Mouse (Mus musculus): ENCODE measurements at regions not wholly inside any gene's neighbourhood (a gene's known extent, or its start where the extent isn't known, plus 50 kb on each side); places are given as distances from the start of the nearest gene placed in this dataset.

DNA sequence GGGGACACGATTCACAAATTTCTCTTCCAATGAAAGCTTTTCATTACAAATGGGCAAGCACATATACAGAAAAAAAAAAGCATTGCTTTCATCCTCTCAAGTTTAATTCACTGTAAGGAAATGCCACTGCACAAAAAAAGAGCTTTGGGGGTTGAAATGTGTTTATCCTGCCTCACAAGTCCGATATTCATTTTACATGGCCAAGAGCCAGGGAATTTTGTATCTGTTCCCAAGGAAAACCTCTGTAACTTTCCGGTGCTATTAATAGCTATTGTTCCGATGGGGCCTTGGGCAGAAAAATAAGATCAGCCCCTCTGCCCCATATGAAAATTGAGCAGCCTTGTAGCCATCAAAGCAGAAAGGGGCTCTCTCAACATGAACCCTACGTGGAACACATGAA is 465.9 kb upstream of the Mki67 start:
- peak in 1 of 2 experiments; percentile 12 for DNase-seq

DNA sequence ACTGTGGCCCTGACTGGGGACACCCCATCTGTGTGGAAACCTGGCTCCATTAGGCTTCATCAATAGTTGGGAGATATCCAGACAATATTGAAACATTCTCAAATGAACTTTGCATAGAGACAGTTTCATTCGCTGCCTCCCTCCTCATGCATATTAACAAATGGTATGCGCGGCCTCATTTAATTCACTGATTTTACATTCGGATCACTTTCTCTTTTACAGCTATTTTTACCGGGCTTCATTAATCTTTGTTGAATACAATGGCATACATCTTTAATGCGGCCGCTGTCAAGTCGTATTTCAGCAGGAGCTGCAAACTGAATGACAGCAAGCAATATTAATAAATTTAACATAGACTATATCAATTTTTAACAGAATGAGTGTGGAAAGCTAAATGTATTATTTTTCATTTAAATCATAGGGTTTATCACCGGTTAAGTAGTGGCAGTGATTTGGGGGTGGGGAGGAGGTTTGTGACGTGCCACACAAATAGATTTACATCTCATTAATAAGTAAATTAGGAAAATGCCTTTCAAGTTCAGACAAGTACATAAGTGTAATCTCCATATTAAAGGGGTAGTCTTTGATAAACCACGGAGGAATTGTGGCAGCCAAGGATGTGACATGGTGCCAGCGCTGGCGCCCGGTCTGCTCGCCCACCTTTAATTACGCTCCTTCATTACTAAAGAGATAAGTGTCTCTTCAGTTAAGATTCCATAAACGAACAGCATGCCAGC is 480.4 kb upstream of the Mki67 start:
- no peak for DNase-seq

DNA sequence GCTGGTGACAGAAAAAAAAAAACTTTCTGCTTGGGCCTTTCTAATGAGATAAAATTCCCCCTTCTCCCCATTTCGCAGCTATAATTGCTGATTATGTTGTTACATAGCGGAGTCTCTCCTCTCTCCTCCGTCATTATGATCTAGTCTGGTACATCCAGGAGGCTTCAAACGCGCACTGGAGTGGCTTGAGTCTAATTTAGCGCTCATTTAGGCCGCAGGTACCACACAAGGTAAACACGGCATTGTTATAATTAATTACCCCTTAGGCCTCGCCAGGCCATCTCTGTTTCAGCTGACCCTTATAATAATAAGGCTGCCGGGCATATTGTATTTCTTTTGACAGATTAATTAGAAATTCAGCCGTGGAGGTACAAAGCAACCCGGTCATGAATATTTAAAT is 492.7 kb upstream of the Mki67 start:
- DNase-seq = no peak

DNA sequence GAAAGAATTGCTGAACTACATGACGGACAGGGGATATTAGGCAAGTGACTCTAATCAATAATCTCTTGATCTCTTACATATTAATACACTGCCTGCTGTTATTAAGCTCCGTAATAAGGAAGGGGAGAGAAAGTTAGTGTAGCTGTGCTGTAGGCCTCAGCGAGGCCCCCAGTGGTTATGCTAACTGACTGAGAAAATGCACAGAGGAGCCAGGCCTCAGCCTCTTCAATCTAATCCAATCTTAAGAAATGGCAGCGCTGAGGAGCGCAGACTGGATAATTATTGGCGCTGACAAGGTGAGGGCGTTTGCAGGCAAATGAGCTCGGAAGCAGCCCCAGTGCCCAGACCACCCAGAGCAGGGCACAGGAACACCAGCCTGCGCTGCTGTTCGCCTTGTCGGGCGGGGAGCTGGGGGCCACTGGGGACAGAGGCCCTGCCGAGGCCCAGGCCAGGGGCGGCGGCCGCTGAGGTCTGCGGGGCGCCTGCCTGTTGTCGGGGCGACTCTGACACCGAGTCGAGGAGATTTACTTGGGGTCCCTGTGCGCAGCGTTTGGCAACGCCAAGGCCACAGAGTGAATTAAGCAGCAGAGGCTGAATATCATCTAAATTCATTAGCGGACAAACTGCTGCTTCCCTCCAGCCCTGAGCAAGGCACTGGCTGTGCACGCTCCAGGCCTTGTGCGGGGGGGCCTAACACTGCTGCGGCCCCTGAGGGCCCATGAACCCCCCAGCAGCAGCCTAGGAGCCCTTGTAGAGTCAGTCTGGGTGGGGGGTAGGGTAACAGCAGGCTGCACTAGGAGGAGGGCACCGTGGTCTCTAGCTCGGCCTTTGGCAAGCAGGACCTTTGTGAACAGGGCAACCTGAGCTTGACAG is 493.4 kb upstream of the Mki67 start:
- DNase-seq = no peak

DNA sequence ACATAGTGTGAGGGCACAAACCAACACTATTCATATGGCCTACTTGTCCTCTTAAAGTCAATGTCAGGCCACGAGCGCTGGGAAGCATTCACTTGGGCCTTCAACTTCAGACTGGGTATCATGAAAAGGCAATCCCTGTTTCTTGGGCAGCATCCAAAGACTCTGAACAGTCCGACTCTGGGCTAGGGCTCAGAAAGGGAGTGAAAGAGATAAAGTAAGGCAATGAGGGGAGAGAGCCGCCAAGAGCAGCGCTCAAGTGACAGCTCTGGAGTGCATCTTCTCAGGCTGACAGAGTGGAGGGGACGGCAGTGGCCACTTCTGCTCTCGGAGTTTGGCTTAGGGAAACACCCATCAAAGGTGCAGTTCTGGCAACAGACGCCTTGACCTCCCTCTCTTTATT is 496.3 kb upstream of the Mki67 start:
- peak in 1 of 2 experiments; percentile 8 for DNase-seq

DNA sequence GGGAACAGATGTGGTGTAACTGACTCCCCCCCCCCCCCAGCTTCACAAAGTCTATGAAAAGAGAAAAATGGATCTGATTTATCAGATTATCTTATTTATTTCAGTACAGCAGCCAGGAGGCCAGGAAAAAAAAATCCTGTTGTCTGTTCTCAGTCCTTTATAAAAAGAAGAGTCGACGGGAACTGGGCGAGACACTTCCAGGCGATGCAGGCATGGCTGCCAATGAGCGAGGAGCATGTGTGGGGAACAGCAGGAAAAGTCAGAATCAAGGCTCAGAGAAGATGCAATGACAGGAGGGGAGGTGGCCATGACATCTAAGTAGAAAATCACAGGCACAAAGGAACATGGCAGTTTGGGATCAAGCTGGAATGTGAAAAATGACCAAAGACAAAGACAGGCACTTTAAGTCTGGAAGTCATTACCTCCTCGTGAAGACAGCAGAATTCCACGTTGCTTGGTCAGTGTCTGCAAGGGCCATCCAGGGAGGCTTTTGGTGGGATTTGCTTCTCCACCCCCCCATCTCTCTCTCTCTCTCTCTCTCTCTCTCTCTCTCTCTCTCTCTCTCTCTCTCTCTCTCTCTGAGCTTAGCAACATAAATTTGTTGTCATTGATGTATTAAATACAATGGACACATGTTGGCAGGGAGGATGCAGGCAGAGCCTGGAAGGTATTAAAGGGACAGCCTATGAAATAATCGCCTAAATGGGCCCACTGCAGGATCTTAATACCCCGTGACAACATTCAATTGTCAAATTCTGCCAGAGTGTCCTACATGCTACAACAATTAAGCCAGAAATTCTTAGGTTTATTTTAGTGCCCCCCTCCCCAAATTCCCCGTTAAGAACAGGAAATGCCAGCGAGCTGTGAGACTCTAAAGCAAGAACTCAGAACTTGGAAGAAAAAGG is 497.1 kb upstream of the Mki67 start:
- no peak for DNase-seq

DNA sequence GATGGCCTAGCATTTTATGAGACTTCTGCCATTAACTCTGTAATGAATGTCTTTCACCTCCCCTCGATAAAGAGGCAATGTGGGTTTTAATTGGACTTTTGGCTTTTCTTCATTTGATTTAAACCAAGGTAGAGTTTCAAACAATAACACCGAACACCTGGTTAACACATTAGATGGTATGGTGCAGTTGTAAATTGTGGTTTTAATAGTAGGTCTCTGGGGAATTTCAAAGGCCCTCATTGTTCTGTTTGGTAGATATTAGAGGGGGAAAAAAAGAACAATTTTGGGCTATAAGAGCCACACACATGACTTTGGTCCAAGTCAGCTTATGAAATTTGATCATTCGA is 497.8 kb upstream of the Mki67 start:
- DNase-seq = no peak

DNA sequence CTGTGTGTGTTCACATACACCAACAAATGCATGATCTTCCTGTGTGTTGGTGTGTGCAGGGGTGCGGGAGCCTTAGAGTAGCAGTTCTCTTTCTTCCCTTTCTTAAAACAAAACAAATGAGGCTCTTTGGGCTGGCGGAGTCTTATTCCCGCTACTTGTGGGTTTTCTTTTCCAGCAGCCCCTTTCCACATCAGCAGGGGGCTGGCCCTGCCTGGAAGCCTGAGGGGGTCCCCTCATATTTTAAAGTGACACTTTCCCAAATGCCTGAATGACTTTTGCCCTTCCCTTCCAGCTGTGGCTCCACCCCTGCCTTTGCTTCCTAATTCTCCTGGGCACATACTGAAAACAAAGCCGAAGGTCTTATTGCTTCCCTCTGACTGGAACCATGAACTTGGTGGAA is 498.3 kb upstream of the Mki67 start:
- no peak for DNase-seq

DNA sequence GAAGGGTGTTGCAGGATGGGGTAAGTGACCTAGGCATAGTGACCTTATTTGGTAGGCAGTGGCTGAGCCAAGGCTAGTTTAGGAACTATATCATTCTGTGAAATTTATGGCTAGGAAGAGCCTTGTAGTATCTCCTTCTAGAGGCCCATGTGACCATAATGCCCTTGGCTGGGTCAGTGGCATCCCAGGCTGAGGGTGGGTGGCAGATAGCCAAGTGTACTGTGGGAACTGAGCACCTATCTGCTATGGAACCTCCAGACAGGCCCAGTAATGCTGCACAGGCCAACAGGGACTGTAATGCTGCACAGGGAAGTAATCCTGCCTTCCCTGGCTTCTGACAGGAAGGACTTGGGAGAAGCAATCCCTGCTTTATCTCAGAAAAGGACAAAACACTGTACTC is 500.6 kb upstream of the Mki67 start:
- peak; percentile 72 to 77 for DNase-seq

DNA sequence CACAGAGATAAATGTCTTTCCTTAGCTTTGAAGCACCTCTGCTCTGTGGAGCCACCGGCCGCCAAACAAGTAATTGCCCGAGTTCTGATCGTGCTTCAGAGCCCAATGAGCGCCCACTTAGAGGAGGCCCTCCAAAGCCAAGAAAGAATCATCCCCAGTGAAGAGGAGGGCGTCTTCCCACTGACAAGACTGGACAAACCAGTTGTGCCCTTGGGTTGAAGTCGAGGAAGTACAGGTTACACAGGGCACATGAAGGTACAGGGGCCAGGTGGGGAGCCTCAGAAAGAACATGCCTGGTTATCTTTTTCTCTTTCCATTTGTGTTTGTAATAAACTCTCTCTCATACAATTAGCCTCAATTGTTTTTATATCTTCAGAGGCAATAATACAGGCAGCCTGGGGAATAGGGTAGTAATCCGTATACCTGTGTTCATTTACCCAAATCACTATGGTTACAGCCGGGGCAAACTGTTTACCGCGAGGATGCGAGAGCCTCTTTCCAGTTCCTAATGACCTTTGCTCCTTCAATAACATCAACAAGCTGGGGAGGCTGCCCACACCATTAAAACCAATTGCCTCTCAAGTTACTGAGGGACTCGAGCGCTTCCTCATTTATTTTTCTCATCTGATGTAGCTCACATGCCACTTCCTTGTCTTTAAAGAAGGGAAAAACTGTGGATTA is 503.5 kb upstream of the Mki67 start:
- DNase-seq = no peak

DNA sequence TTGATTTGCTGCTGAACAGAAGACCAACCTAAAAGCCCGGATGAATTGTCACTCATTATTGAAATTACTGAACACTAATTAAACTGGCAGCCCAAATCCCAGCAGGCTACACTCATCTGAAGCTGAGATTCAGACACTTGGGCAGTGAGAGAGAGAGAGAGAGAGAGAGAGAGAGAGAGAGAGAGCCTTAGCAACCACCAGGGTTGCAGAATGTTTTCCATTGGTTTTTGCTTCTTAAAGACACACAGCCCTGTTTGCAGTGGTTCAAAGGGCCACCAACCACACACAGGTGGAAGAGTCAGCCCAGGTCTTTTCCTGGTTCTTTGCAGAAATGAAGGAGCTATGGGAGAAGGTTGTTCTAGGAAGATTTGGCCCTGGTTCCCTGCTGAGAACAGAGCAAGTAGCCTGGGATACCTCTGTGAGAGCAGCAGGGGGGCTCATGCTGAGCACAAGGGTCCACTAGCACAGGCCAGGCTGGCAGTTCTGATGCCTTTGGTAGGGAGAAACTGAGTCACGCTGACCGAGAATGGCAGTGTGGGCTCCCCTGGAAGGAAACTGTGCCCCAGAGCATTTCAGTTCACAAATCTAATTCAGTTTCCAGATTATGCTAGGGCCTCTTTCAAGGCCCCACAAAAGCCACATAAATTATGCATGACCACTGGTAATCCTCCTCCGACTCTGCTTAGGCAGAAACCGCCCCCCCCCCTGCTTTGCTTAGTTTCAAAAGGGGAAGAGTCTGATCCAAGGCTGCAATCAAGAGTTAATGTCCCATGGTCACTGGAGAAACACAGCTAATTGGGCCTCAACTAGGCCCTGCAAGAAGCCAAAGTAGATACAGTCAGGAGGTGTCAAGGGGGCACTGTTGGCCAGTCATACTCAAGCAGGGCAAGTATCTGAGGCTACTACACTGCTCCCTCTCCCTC is 504.3 kb upstream of the Mki67 start:
- no peak for DNase-seq

DNA sequence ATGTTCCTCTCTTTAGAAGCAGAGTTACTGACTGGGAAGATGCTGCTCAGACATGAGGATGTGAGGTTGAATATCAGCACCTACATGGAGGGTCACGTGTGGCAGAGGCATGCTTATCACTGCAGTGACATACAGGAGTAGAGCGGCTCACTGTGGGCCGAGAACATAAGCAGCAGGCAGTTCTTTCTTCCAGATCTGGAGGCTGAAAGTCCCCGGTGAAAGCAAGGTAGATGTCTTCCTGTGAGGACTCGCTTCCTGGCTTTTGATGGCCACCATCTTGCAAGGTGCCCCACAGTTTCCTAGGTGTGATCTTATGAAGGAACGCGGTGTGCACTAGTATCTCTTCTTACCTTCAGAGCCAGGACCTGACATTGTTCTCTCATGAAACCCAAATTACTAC is 505.5 kb upstream of the Mki67 start:
- no peak for DNase-seq

DNA sequence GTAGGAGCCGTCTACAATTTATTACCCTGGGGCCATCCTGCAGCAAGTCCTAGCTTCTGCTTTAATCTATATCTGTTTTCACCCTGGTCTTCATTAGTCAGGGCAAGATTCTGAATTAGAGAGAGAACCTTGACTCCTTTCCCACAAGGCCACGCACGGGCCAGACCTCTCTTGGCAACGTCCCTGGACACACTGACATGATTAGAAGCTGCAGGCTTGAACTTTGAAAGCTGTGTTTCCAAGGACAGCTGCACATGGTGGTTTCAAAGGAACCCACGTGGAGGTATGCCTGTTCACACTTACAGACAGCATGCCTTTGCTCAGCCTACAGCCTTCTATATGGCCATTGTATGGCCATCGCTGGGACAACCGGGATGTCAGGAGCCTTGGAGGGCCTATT is 509.9 kb upstream of the Mki67 start:
- peak; percentile 70 to 79 for DNase-seq

DNA sequence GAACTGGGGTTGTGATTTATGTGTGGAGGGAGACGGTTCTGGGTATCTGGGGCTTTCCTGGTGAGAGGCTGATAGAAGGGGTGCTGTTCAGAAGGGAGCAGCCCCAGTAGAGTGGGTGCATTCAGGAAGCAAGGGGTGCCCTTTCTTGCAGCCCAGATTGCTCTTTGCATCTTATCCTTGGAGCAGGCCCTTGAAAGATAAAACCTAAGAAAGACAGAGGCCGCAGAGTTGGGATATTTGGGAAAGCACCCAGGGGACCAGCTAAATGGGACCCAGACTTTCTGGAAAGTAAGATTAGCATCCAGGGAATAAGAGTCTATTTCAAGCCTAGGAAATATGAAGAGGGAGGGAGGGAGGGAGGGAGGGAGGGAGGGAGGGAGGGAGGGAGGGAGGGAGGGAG is 512.2 kb upstream of the Mki67 start:
- DNase-seq = no peak

DNA sequence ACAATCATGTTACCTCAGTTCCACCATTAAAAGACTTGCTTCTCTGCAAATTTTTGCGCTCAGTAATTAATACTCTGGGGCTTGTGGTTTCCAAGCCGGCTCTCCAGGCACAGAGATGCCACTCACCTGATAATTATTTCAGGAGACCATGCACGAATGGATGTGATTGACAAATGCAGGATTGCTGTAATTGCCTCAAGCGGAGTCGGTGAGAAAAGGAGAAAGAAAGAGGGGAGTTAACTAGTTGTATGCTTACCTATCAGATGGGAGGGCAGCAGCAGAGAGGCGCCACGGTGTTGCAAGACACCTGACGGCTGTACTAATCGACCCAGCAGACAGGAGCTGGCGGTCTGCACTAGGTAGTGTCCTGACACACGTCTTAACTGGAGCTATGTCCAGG is 513.4 kb upstream of the Mki67 start:
- no peak for DNase-seq

DNA sequence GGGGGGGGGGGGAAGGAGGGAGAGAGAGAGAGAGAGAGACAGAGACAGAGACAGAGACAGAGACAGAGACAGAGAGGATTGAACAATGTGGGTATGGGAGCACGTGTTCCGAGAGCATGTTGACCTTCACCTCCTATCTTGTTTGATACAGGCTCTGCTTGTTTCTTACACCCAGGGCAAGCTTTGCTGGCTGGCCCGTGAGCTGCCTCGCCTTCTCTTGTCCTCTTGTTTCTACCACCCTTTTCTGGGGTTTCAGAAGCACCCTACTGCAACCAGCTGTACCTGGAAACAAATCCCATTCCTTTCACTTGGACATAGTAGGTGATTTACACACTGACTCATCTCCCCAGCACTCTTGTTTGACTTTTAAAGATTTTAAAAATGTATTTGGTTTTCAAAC is 516.0 kb upstream of the Mki67 start:
- DNase-seq = no peak

DNA sequence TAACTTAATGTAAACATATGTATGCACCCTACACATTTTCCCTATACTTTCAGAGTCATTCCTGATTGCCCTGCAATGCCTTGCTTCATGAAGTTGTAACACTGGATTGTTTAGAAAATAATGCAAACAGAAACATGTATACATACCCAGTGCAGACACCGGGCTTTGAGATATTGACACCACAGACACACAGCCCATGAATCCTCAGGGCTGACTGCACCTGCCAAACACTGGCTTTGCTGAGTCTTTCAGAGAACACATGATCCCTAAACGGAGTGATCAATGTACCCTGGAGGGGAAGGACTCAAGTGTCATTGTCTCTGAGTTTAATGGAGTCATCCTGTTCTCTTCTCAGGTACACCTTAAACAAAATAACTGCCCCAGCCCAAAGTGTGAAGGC is 519.4 kb upstream of the Mki67 start:
- no peak for DNase-seq

DNA sequence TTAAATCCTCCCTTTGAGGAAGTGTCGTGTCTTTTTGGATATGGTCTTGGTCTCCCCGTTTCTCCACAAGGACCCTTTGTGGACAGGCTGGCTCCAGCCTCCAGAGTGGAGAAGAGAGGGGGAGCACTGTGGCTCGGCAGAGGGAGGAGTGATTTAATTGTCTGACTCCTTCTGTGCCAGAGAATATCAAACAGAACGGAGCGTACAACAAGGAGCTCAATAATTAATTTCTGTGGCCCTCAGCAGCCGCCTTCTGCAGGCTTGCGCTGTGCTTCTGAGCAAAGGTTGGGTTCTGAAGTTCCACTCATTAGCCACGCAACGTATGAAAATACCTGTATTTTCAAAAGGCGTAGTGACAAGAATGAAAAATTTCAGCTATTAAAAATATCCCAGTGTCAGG is 520.2 kb upstream of the Mki67 start:
- DNase-seq = no peak

DNA sequence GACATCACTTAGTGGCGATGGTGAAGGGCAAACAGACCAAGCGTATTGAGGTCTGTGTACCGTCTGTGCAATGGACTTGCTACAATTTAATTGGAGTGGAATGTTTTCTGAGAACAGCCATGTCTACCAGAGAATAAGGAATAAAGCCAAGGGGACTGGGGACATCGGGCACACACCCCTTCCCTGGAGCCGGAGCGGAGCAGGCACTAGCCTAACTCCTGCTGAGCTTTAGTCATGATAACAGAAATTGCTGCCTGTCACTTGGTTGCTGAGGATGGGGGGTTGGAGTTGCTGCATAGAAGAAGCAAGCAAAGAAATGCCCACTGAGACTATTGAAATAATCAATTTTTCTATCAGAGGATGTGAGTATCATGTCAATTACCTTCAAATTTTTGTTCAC is 549.5 kb upstream of the Mki67 start:
- no peak for DNase-seq

DNA sequence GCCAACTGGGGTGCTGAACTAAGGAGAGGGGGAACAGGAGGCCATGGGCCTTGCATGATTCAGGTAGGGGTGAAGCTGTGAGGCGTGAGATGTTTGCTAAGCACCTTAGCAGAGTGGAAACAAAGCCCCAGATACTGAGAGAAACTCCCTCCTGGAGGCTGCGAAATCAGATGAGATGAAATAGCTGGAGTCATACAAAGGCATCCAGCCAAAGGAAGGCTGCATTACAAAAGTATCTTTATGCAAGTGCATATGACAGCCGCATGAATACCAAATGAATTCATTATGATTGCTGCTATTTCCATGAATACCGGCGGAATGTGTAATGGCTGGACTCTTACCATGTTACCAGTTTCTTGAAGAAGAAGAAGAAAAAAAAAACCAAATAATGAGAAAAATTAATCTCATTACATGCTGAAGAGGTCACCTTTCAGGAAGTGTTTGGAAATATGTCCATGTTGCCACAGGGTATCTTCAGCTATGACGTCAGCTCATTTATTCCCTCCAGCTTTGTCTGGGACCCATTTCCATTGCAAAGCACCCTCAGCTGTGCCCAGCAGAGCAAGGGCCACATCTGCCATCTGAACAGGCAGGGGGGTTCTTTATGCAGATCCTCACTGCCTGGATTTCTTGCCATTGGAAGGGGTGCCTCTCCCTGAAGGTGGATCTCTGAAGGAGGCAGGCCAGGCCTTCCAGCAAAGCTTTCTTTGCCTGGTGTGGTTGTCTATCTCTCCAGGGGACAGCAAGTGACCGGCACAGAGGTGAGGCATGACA is 551.7 kb upstream of the Mki67 start:
- DNase-seq = no peak

Data from adrenal gland, postnatal 36 days (tissue).